Mouse (Mus musculus) heart, embryonic 14.5 days (tissue): ENCODE data around the gene Peli2. TPM values are rescaled to one million over a fixed set of nuclear protein-coding genes. Genes with fewer than 3 reads are reported as not detected.

ENCODE experiments used
- ATAC-seq: fragments of 200-750 bp; cut with Nextera tagmentation; 2 replicates; pipeline ENCODE4 v1.8.0; 2017; ENCODE audit warnings: low read depth, moderate TSS enrichment; ENCODE audit not compliant: insufficient number of reproducible peaks, insufficient read depth, low FRiP score
- H3K27ac ChIP-seq, 2 experiments: fragments of 200-500 bp in 1 of 2; fragments of 300-500 bp in 1 of 2; sonication (generic) in 1 of 2; replicated peaks in 1 of 2; 2 replicates each; pipeline ENCODE4 v1.5.1; 2012 to 2014; ENCODE audit warnings: low read depth in 2 of 2, low read length in 2 of 2, control low read depth in 1 of 2, mild to moderate bottlenecking in 1 of 2, mixed read lengths in 1 of 2; ENCODE audit not compliant: control insufficient read depth in 1 of 2, insufficient read depth in 1 of 2
- H3K27me3 ChIP-seq: fragments of 300-500 bp; sonication (generic); 2 replicates; pipeline ENCODE4 v1.6.1; 2014; ENCODE audit warnings: mild to moderate bottlenecking, low read length, control low read depth; ENCODE audit not compliant: control insufficient read depth, insufficient read depth
- H3K36me3 ChIP-seq: fragments of 300-500 bp; sonication (generic); 2 replicates; pipeline ENCODE4 v1.6.1; 2014; ENCODE audit warnings: mild to moderate bottlenecking, control low read depth, low read length, mixed read lengths; ENCODE audit not compliant: control insufficient read depth, insufficient read depth
- H3K4me1 ChIP-seq, 2 experiments: fragments of 200-500 bp in 1 of 2; fragments of 300-500 bp in 1 of 2; sonication (generic) in 1 of 2; 2 replicates each; pipeline ENCODE4 v1.6.1; 2012 to 2014; ENCODE audit warnings: low read length in 2 of 2, control low read depth in 1 of 2, mixed read lengths in 1 of 2; ENCODE audit not compliant: control insufficient read depth in 2 of 2, insufficient read depth in 2 of 2
- H3K4me2 ChIP-seq: fragments of 300-500 bp; sonication (generic); 2 replicates; pipeline ENCODE4 v1.6.1; 2014; ENCODE audit warnings: mild to moderate bottlenecking, low read length
- H3K4me3 ChIP-seq, 2 experiments: fragments of 200-500 bp in 1 of 2; fragments of 300-500 bp in 1 of 2; sonication (generic) in 1 of 2; 2 replicates each; pipeline ENCODE4 v1.5.1; 2012 to 2014; ENCODE audit warnings: low read length in 2 of 2, mild to moderate bottlenecking in 2 of 2, control low read depth in 1 of 2, low read depth in 1 of 2, moderate library complexity in 1 of 2; ENCODE audit not compliant: control insufficient read depth in 1 of 2, insufficient read depth in 1 of 2
- H3K9ac ChIP-seq: fragments of 300-500 bp; sonication (generic); 2 replicates; pipeline ENCODE4 v1.6.1; 2014; ENCODE audit warnings: mild to moderate bottlenecking, low read length
- H3K9me3 ChIP-seq: fragments of 300-500 bp; sonication (generic); 2 replicates; pipeline ENCODE4 v1.6.1; 2016; ENCODE audit warnings: low read length, control low read depth; ENCODE audit not compliant: control insufficient read depth
- whole genome bisulfite sequencing: fragments of 180-500 bp; shearing (Covaris S2); extraction: QIAGEN DNeasy Blood & Tissue Kit; methylation state at CpG from one replicate; pipeline ENCODE4 v1.1.7; 2014; 5-methylcytosine and 5-hydroxymethylcytosine counted together
- polyA plus RNA-seq: library from polyadenylated mRNA; unstranded; fragments of >200 nt; fragmentation: Nextera tagmentation; extraction: Ambion mirVana; gene quantifications from 2 replicates; pipeline ENCODE4 v1.2.1, GENCODE M21; 2014

Gene Peli2
- polyA plus RNA-seq, 1 experiment from 2014 or later, result 5.0 TPM

DNA sequence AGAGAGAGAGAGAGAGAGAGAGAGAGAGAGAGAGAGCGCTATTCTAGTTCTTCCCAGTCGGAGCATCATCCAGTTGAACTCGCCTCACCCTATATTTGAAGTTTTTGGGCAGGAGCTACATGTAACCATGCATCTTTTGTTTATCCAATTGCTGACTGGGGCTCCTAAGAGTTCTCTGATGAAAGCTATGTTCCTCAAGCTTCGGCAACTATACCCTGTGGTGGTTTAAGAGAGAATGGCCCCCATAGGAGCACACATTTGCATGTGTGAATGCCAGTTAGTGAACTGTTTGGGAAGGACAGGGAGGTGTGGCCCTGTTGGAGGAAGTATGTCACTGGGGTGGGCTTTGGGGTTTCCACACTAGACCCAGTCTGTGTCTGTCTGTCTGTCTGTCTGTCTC lies 142.5 kb downstream of the Peli2 start:
- Histone ChIP-seq H3K27me3 (peaks cover 13% of the 10 kb centered on the region; the same call in 1 of the 2 replicates), H3K27ac (no peak overlapping the region), H3K4me2 (no peak overlapping the region), H3K4me3 (no peak overlapping the region), H3K4me1 (peaks cover 0 to 2% of the 10 kb centered on the region in 2 experiments; a peak in 1 of 4 replicates), H3K9me3 (no peaks in the 10 kb centered on the region), H3K36me3 (no peaks in the 10 kb centered on the region), H3K9ac (no peak overlapping the region)
- ATAC-seq, result no peak
- 92% methylated on average over 4 of the region's 4 CpGs for WGBS

DNA sequence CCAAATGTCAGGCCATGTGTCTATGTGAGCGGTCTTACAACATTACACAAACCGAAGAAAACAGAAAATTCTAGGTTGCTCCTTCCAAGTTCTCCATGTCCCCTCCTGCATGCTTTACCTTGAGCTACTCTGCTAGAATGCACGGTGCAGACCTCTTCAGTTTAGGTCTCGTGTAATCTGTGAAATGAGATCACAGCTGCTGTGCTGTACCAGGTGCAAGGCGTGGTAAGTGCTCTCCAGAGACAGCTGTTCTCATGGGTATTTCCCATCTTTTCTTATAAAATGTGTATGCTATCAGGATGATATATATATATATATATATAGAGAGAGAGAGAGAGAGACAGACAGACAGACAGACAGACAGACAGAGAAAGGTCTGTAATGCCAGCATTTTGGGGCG lies 146.1 kb downstream of the Peli2 start:
- H3K4me1 ChIP-seq, result peaks cover 0 to 2% of the 10 kb centered on the region in 2 experiments; a peak in 1 of 4 replicates
- no peak overlapping the region for H3K27ac ChIP-seq
- no peak for ATAC-seq
- H3K4me3 ChIP-seq, result no peak overlapping the region
- 84% methylated on average over 6 of the region's 6 CpGs for WGBS
- no peaks in the 10 kb centered on the region for H3K36me3 ChIP-seq
- no peaks in the 10 kb centered on the region for H3K9me3 ChIP-seq
- no peak overlapping the region for H3K4me2 ChIP-seq
- H3K27me3 ChIP-seq, result peaks cover 13% of the 10 kb centered on the region; the same call in 1 of the 2 replicates
- H3K9ac ChIP-seq, result no peak overlapping the region

DNA sequence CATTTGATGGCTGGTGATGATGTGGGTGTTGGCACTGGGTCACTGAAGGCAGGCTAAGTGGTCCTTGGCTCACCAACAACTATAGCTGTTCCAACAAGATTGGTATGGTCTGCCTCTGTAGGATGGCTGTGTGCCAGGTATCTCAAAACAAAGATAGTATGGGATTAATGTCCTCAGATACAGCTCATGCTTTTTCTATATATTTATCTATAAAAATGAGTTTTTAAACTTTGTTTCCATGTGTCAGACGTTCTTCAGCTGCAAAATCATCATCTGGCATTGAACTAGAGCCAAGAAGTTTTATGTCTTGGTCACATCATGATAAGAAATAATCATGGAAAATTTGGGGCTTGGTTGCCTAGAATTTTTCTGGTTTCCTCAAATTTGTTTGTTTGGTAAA lies 157.7 kb downstream of the Peli2 start:
- no peak overlapping the region for H3K9ac ChIP-seq
- H3K4me3 ChIP-seq, result no peak overlapping the region
- H3K4me2 ChIP-seq, result no peak overlapping the region
- 57% methylated on average over 1 of the region's 1 CpGs for WGBS
- 0 out of 2 replicates have a peak, but pooled peaks cover 5% of the 10 kb centered on the region for H3K9me3 ChIP-seq
- no peak for ATAC-seq
- no peaks in the 10 kb centered on the region for H3K4me1 ChIP-seq
- no peaks in the 10 kb centered on the region for H3K27me3 ChIP-seq
- no peaks in the 10 kb centered on the region for H3K36me3 ChIP-seq
- no peak overlapping the region for H3K27ac ChIP-seq

DNA sequence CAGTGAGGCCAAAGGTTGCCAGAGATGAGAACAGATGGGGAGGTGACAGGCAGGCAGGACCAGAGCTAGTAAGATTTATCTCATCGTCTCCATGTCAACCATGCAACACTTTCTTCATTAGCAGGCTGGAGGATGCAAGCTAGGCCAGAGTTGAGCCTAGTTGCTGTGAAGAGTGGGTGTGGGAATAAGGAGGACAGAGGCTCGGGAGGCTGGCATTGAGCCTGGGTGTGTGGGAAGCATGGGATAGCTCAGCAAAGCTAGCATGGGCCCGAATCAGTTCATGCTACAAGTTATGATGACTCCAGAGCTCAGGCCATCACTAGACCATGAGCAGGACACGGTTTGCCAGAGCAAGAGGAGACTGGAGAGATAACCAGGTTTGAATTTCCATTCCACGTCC lies 166.3 kb downstream of the Peli2 start:
- Histone ChIP-seq H3K4me2 (no peak overlapping the region), H3K36me3 (no peaks in the 10 kb centered on the region), H3K9me3 (no peaks in the 10 kb centered on the region), H3K9ac (no peak overlapping the region), H3K27ac (no peak overlapping the region), H3K4me1 (peaks cover 0 to 6% of the 10 kb centered on the region in 2 experiments; a peak in 1 of 4 replicates), H3K4me3 (no peak overlapping the region), H3K27me3 (no peaks in the 10 kb centered on the region)
- no peak for ATAC-seq
- 80% methylated on average over 5 of the region's 5 CpGs for WGBS

DNA sequence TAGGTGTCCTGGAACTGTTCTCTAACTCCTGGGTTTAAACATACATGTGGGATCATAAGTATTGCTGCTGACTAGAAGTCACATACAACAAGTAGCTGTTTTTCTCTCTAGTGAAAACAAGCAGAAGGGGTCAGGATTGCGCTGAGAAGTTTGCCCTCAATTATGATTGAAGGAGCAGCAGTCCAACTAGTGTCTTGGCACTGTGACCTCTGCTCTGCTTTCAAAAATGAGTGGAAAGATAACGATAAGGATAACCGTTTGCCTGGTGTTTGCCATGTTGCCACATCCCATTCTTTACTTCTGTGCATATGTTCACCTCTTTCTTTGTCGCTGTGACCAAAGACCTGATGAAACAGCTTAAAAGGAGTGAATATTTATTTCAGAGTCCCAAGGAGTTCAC lies 167.0 kb downstream of the Peli2 start:
- H3K27ac ChIP-seq, result no peak overlapping the region
- no peaks in the 10 kb centered on the region for H3K27me3 ChIP-seq
- H3K4me3 ChIP-seq, result no peak overlapping the region
- H3K4me2 ChIP-seq, result no peak overlapping the region
- H3K4me1 ChIP-seq, result peaks cover 0 to 6% of the 10 kb centered on the region in 2 experiments; a peak in 1 of 4 replicates
- H3K36me3 ChIP-seq, result no peaks in the 10 kb centered on the region
- no peak for ATAC-seq
- WGBS, result 76% methylated on average over 4 of the region's 4 CpGs
- H3K9ac ChIP-seq, result no peak overlapping the region
- H3K9me3 ChIP-seq, result no peaks in the 10 kb centered on the region

DNA sequence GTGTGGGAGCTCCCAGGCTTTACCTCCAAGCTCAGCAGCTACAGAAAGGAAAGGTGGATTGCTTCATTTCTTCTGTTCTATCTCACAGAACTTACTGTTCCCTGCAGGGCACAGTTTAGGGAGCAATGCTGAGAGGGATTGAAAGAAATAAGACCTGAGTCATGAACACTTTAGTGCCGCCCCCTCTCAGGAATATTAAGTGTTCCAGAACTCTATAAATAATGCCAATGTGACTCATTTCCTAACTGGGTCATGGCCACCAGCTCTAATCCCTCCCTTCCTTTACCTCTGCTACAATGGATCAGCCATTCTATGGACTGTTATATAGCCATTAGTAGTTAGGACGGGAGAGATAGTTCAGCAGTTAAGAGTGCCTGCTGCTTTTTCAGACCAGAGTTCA lies 168.0 kb downstream of the Peli2 start:
- WGBS, result 62% methylated on average over 2 of the region's 2 CpGs
- Histone ChIP-seq H3K4me3 (no peak overlapping the region), H3K9ac (no peak overlapping the region), H3K9me3 (no peaks in the 10 kb centered on the region), H3K27ac (no peak overlapping the region), H3K4me1 (peaks cover 0 to 6% of the 10 kb centered on the region in 2 experiments; a peak in 1 of 4 replicates), H3K27me3 (no peaks in the 10 kb centered on the region), H3K36me3 (no peaks in the 10 kb centered on the region), H3K4me2 (no peak overlapping the region)
- no peak for ATAC-seq

DNA sequence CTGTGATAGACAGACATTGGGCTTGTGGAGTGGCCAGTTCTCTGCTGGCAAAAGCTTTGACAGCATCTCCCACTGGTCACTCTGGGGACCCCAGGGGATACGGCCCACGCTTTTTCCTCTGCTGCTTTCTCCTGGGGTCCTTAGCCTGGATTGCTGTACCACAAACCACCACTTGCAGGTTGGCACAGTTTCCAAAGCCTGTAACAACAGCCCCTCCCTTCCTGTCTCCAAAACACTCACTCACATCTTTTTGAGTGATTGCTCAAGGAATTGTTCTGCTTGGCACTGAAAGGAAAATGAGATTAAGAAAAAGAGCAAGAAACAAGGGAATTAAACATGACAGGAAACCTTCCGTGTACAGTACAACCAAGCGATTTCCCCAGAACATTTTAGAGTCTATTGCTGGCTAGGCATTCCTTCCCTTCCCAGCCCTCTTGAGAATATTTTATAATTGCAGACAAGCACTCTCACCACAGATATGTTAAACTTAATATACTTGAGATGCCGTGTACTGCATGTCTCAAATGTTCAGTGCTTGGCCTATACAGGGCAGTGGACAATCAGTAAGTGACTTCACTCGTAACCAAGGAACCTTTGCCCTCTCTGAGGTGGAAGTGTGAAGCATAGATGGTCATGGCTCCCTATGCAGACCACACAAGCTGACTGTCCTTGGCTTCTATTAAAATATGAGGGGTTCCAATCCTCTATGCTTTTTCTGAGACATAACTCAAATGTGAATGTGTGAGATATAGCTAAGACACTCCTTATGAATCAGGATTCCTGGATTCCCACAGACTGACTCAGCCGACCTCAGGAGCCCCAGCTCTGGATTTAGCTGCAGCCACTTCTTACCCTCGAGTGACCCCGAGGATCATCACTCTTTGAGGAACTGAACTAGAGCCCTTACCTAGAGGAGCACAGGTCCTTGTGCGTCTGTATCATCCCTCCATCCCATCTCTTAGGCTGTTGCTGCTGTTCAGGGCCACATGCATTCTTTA lies 169.3 kb downstream of the Peli2 start:
- H3K27ac ChIP-seq, result no peak overlapping the region
- no peaks in the 10 kb centered on the region for H3K36me3 ChIP-seq
- no peak overlapping the region for H3K9ac ChIP-seq
- H3K4me2 ChIP-seq, result no peak overlapping the region
- no peak for ATAC-seq
- no peaks in the 10 kb centered on the region for H3K9me3 ChIP-seq
- 70% methylated on average over 10 of the region's 10 CpGs for WGBS
- no peak overlapping the region for H3K4me3 ChIP-seq
- H3K27me3 ChIP-seq, result no peaks in the 10 kb centered on the region
- H3K4me1 ChIP-seq, result peaks cover 0 to 6% of the 10 kb centered on the region in 2 experiments; a peak in 1 of 4 replicates
